Mouse (Mus musculus): ENCODE data around the gene Pkd1l2. TPM values are rescaled to one million over a fixed set of nuclear protein-coding genes. Genes with fewer than 3 reads are reported as not detected.

The Pkd1l2 gene
- polyA plus RNA-seq, 1 experiment = 0.02 TPM

GRCm38 (mm10) chr8:117079652-117080051, 2.6 kb downstream of the Pkd1l2 start:
- H3K4me3 ChIP-seq (replicated peaks; ENCODE audit: insufficient read depth, low read depth, low read length) = no peak overlapping the region
- TF ChIP-seq CTCF (IDR thresholded peaks at IDR 0.05; ENCODE audit: borderline replicate concordance, insufficient read depth, low read depth, low read length) = no peak
- no peak for TF ChIP-seq POLR2A (IDR thresholded peaks at IDR 0.05; ENCODE audit: borderline replicate concordance, insufficient read depth, low read length)
- H3K27me3 ChIP-seq (ENCODE audit: control insufficient read depth, insufficient read depth, low read length) = no peaks in the 10 kb centered on the region
- H3K4me1 ChIP-seq (ENCODE audit: control insufficient read depth, insufficient read depth, low read length) = no peaks in the 10 kb centered on the region
- DNase-seq = no peak
- WGBS = 88% methylated on average over 14 of the region's 14 CpGs
- no peak overlapping the region for H3K27ac ChIP-seq (ENCODE audit: insufficient read depth, low read length)

- TF ChIP-seq CTCF (IDR thresholded peaks at IDR 0.05; ENCODE audit: borderline replicate concordance, insufficient read depth, low read depth, low read length) = no peak
- no peak for TF ChIP-seq POLR2A (IDR thresholded peaks at IDR 0.05; ENCODE audit: borderline replicate concordance, insufficient read depth, low read length)
- H3K27me3 ChIP-seq (ENCODE audit: control insufficient read depth, insufficient read depth, low read length) = no peaks in the 10 kb centered on the region
- H3K27ac ChIP-seq (ENCODE audit: insufficient read depth, low read length) = no peak overlapping the region
- 80% methylated on average over 7 of the region's 7 CpGs for WGBS
- no peak overlapping the region for H3K4me3 ChIP-seq (replicated peaks; ENCODE audit: insufficient read depth, low read depth, low read length)
- no peaks in the 10 kb centered on the region for H3K4me1 ChIP-seq (ENCODE audit: control insufficient read depth, insufficient read depth, low read length)
- DNase-seq = no peak
Measured at GRCm38 (mm10) chr8:117078367-117078926, 3.8 kb downstream of the Pkd1l2 start.

DNA sequence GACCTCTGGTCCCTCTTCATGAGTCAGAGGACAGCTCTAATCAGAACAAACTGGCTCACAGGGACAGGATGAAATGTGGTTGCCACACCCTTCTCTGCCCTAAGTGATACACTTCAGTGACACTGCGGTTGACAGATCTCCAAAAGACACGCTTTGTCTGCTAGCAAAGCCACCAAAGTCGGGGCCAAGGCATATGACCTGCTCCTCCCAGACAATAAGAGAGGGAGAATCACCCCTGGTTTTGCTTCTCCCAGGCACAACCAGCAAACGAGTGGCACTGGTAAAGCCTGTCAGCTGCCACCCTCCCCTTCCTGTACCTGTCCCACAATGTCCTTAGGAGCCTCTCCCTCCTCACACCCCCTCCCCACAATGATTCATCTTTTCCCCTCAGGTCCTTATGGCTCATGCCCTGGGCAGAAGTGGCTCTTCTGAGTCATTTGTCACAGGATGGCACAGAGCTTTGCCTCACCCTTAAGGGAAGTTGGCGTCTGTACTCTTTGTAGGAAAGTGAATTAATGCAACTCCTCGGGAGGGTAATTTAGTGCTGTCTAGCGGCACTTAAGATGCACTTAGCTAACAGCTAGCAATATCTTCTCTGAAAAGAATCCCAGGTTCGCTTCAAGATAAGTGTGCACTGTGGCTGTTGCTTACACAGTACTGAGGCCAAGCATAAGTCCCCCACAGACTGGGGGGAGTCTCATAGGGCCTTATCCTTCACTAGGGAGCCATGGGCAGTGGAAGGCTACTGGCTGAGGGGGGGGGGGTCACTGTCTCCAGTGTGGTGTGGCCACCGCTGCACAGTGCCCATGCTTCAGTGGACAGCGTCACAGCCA, 7.7 kb downstream of the Pkd1l2 start:
- WGBS = 69% methylated on average over 10 of the region's 10 CpGs
- no peak for DNase-seq
- TF ChIP-seq POLR2A (IDR thresholded peaks at IDR 0.05; ENCODE audit: borderline replicate concordance, insufficient read depth, low read length) (no peak), CTCF (IDR thresholded peaks at IDR 0.05; ENCODE audit: borderline replicate concordance, insufficient read depth, low read depth, low read length) (no peak)
- Histone ChIP-seq H3K27ac (ENCODE audit: insufficient read depth, low read length) (no peak overlapping the region), H3K4me3 (replicated peaks; ENCODE audit: insufficient read depth, low read depth, low read length) (no peak overlapping the region), H3K27me3 (ENCODE audit: control insufficient read depth, insufficient read depth, low read length) (no peaks in the 10 kb centered on the region), H3K4me1 (ENCODE audit: control insufficient read depth, insufficient read depth, low read length) (no peaks in the 10 kb centered on the region)

DNA sequence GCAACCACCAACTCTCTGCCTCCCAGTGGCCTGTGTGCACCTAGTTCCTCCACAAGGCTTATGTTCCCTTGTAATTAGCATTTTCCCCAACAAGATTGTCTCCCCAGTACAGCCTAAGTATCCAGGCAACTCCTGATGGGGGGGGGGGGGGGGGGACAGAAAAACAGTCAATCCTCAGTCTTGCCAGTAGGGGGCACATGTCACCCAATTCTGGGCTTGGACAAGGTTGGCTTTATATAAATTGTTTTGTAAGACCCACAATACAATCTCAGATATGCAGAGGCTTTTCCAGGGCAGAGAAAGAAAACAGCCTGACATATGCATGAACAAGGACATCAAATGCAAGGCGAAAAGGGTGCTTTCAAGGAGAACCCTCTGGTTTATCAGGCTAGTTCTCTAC, 12.5 kb downstream of the Pkd1l2 start:
- 67% methylated on average over 1 of the region's 1 CpGs for WGBS
- TF ChIP-seq POLR2A (IDR thresholded peaks at IDR 0.05; ENCODE audit: borderline replicate concordance, insufficient read depth, low read length) (no peak), CTCF (IDR thresholded peaks at IDR 0.05; ENCODE audit: borderline replicate concordance, insufficient read depth, low read depth, low read length) (no peak)
- Histone ChIP-seq H3K27me3 (ENCODE audit: control insufficient read depth, insufficient read depth, low read length) (no peaks in the 10 kb centered on the region), H3K27ac (ENCODE audit: insufficient read depth, low read length) (no peak overlapping the region), H3K4me3 (replicated peaks; ENCODE audit: insufficient read depth, low read depth, low read length) (no peak overlapping the region), H3K4me1 (ENCODE audit: control insufficient read depth, insufficient read depth, low read length) (no peaks in the 10 kb centered on the region)
- DNase-seq = no peak

GRCm38 (mm10) chr8:117068294-117068693, 14.0 kb downstream of the Pkd1l2 start:
- Histone ChIP-seq H3K27me3 (ENCODE audit: control insufficient read depth, insufficient read depth, low read length) (no peaks in the 10 kb centered on the region), H3K4me3 (replicated peaks; ENCODE audit: insufficient read depth, low read depth, low read length) (no peak overlapping the region), H3K27ac (ENCODE audit: insufficient read depth, low read length) (no peak overlapping the region), H3K4me1 (ENCODE audit: control insufficient read depth, insufficient read depth, low read length) (no peaks in the 10 kb centered on the region)
- WGBS = 64% methylated on average over 13 of the region's 13 CpGs
- TF ChIP-seq CTCF (IDR thresholded peaks at IDR 0.05; ENCODE audit: borderline replicate concordance, insufficient read depth, low read depth, low read length) (no peak), POLR2A (IDR thresholded peaks at IDR 0.05; ENCODE audit: borderline replicate concordance, insufficient read depth, low read length) (no peak)
- DNase-seq = no peak

DNA sequence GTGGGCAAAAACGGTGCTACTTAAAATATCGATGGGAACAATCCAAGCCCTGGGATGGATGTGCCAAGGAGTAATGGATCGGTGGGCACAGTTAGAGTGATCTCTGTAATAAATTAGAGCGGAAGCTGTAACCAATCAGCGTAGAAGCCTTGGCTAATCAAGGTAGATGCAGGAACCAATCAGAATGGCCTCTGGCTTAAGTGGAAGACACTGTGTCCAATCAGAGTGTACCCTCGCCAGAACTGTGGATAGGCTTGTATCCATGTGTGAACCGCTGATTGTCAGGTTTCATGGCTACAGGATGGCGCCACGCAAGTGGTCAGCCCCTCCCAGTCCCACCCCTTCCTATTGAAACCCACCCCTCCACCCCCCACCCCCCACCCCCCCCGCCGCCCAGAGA, 14.9 kb downstream of the Pkd1l2 start:
- Histone ChIP-seq H3K27ac (ENCODE audit: insufficient read depth, low read length) (no peak overlapping the region), H3K27me3 (ENCODE audit: control insufficient read depth, insufficient read depth, low read length) (no peaks in the 10 kb centered on the region), H3K4me3 (replicated peaks; ENCODE audit: insufficient read depth, low read depth, low read length) (no peak overlapping the region), H3K4me1 (ENCODE audit: control insufficient read depth, insufficient read depth, low read length) (no peaks in the 10 kb centered on the region)
- WGBS = 83% methylated on average over 11 of the region's 11 CpGs
- TF ChIP-seq POLR2A (IDR thresholded peaks at IDR 0.05; ENCODE audit: borderline replicate concordance, insufficient read depth, low read length) (no peak), CTCF (IDR thresholded peaks at IDR 0.05; ENCODE audit: borderline replicate concordance, insufficient read depth, low read depth, low read length) (no peak)
- DNase-seq = no peak

DNA sequence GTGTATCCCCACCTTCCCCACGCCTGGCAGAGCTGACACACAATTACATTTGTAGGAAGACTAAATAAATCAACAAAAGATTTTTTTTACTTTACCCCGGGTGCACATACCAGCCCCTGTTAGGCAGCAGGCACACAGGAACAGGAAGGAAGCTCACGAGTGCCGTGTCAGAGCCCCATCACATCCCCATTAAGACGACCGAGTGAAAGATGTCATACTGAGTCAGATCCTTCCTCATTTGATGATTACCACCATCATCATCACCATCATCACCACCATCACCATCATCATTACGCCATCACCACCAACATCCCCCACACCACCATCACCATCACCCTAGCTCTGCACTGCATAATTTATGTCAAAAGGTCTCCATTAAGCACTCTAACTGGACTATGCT, 15.3 kb downstream of the Pkd1l2 start:
- H3K4me3 ChIP-seq (replicated peaks; ENCODE audit: insufficient read depth, low read depth, low read length) = no peak overlapping the region
- no peak overlapping the region for H3K27ac ChIP-seq (ENCODE audit: insufficient read depth, low read length)
- no peak for TF ChIP-seq CTCF (IDR thresholded peaks at IDR 0.05; ENCODE audit: borderline replicate concordance, insufficient read depth, low read depth, low read length)
- TF ChIP-seq POLR2A (IDR thresholded peaks at IDR 0.05; ENCODE audit: borderline replicate concordance, insufficient read depth, low read length) = no peak
- DNase-seq = no peak
- H3K27me3 ChIP-seq (ENCODE audit: control insufficient read depth, insufficient read depth, low read length) = no peaks in the 10 kb centered on the region
- WGBS = 89% methylated on average over 7 of the region's 7 CpGs
- no peaks in the 10 kb centered on the region for H3K4me1 ChIP-seq (ENCODE audit: control insufficient read depth, insufficient read depth, low read length)

Data from cerebellum, adult 2 months (tissue).